Mouse (Mus musculus) intestine, embryonic 15.5 days (tissue): ENCODE results near the gene Klhdc8b. TPM values are rescaled to one million over a fixed set of nuclear protein-coding genes. Genes with fewer than 3 reads are reported as not detected.

Experiments used
- ATAC-seq: fragments of 200-750 bp; cut with Nextera tagmentation; 2 replicates; pipeline ENCODE4 v1.8.0; 2017; ENCODE audit warnings: moderate TSS enrichment, moderate library complexity
- H3K27ac ChIP-seq: fragments of 300-500 bp; sonication (generic); 2 replicates; pipeline ENCODE4 v1.5.1; 2015; ENCODE audit warnings: mild to moderate bottlenecking, inconsistent platforms
- H3K27me3 ChIP-seq: fragments of 300-500 bp; sonication (generic); replicated peaks from 2 replicates; pipeline ENCODE4 v1.6.1; 2015; ENCODE audit warnings: inconsistent platforms
- H3K36me3 ChIP-seq: fragments of 300-500 bp; sonication (generic); 2 replicates; pipeline ENCODE4 v1.6.1; 2015; ENCODE audit warnings: inconsistent platforms
- H3K4me1 ChIP-seq: fragments of 300-500 bp; sonication (generic); replicated peaks from 2 replicates; pipeline ENCODE4 v1.6.1; 2015; ENCODE audit warnings: inconsistent platforms
- H3K4me2 ChIP-seq: fragments of 300-500 bp; sonication (generic); replicated peaks from 2 replicates; pipeline ENCODE4 v1.6.1; 2015; ENCODE audit warnings: mild to moderate bottlenecking, inconsistent platforms
- H3K4me3 ChIP-seq: fragments of 300-500 bp; sonication (generic); replicated peaks from 2 replicates; pipeline ENCODE4 v1.5.1; 2015; ENCODE audit warnings: inconsistent platforms
- H3K9ac ChIP-seq: fragments of 300-500 bp; sonication (generic); 2 replicates; pipeline ENCODE4 v1.6.1; 2015; ENCODE audit warnings: inconsistent platforms
- H3K9me3 ChIP-seq: fragments of 300-500 bp; sonication (generic); 2 replicates; pipeline ENCODE4 v1.6.1; 2016; ENCODE audit warnings: inconsistent platforms
- WGBS: fragments of 180-500 bp; shearing (Covaris S2); methylation state at CpG from one replicate; pipeline ENCODE4 v1.1.7; 2015; 5-methylcytosine and 5-hydroxymethylcytosine counted together
- polyA plus RNA-seq: library from polyadenylated mRNA; unstranded; fragments of >200 nt; fragmentation: Nextera tagmentation; extraction: Ambion mirVana; gene quantifications from 2 replicates; pipeline ENCODE4 v1.2.1, GENCODE M21; 2015

Klhdc8b gene
- polyA plus RNA-seq, 1 experiment from 2014 or later: 48.7 TPM

DNA sequence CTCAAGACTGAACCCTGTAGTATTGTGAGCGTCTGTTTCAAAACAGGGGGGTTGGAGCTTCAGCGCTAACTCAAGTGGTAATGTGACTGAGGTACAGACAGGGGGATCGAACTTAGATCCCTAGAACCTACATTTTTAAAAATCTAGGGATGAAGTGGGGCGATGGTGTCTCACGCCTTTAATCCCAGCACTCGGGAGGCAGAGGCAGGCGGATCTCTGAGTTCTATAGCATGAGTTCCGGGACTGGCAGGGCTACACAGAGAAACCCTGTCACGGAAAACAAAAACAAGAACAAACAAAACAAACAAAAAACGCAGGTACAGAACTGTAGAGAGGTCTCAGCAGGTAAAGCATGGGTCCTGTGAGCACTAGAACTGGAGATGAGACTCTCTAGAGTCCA, 4.4 kb downstream of the Klhdc8b start:
- H3K36me3 ChIP-seq: no peaks in the 10 kb centered on the region
- no peak overlapping the region for H3K9ac ChIP-seq
- WGBS: 89% methylated on average over 10 of the region's 10 CpGs
- ATAC-seq: no peak
- no peak overlapping the region for H3K4me3 ChIP-seq
- peaks cover 27% of the 10 kb centered on the region for H3K4me1 ChIP-seq
- no peak overlapping the region for H3K27ac ChIP-seq
- no peaks in the 10 kb centered on the region for H3K9me3 ChIP-seq
- no peaks in the 10 kb centered on the region for H3K27me3 ChIP-seq
- no peak overlapping the region for H3K4me2 ChIP-seq

GRCm38 (mm10) chr9:108455747-108456571, 5.4 kb downstream of the Klhdc8b start:
- H3K27ac ChIP-seq: no peak overlapping the region

GRCm38 (mm10) chr9:108454429-108454828, 7.0 kb downstream of the Klhdc8b start:
- no peaks in the 10 kb centered on the region for H3K36me3 ChIP-seq
- H3K4me1 ChIP-seq: peaks cover 38% of the 10 kb centered on the region
- H3K4me3 ChIP-seq: no peak overlapping the region
- H3K27ac ChIP-seq: no peak overlapping the region
- ATAC-seq: no peak
- no peak overlapping the region for H3K4me2 ChIP-seq
- H3K9me3 ChIP-seq: no peaks in the 10 kb centered on the region
- whole genome bisulfite sequencing: 86% methylated on average over 6 of the region's 6 CpGs
- no peak overlapping the region for H3K9ac ChIP-seq
- no peaks in the 10 kb centered on the region; the same call in 1 of the 2 replicates for H3K27me3 ChIP-seq

More at GRCm38 (mm10) chr9:108455747-108456571, 5.4 kb downstream of the Klhdc8b start:
- H3K9me3 ChIP-seq: no peaks in the 10 kb centered on the region
- H3K4me1 ChIP-seq: peaks cover 28% of the 10 kb centered on the region
- WGBS: 71% methylated on average over 12 of the region's 12 CpGs
- no peak for ATAC-seq
- no peaks in the 10 kb centered on the region for H3K36me3 ChIP-seq
- no peak overlapping the region for H3K4me2 ChIP-seq
- no peaks in the 10 kb centered on the region for H3K27me3 ChIP-seq
- no peak overlapping the region for H3K4me3 ChIP-seq
- no peak overlapping the region for H3K9ac ChIP-seq

DNA sequence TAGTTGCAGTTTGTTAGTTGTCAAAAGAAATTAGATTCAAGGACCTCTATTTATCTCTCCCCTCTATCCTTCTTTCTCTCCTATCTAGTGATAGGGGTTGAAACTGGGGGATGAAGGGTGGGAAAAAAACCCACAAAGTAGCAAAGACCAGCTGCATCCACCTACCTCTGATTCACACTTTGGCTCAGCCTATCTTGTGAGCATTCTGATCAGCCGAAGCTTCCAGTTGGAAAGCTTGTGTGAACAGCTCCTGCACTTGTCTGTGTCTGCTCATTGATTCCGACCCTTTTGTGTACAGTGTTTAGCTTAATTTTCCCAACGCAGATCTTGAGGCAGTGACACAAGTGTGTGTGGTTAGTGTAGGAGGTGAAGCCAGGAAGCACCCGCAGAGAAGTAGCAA, 7.9 kb downstream of the Klhdc8b start:
- ATAC-seq: no peak
- Histone ChIP-seq H3K27me3 (no peaks in the 10 kb centered on the region; the same call in 1 of the 2 replicates), H3K9ac (no peak overlapping the region; the same call in 1 of the 2 replicates), H3K36me3 (no peaks in the 10 kb centered on the region; the same call in 1 of the 2 replicates), H3K4me3 (no peak overlapping the region), H3K4me1 (peaks cover 40% of the 10 kb centered on the region), H3K27ac (peak overlapping the region; percentile 87; the same call in 1 of the 2 replicates), H3K4me2 (peak overlapping the region; percentile 96), H3K9me3 (no peaks in the 10 kb centered on the region)
- 49% methylated on average over 4 of the region's 4 CpGs for WGBS

- Histone ChIP-seq H3K9me3 (no peaks in the 10 kb centered on the region), H3K4me1 (peaks cover 40% of the 10 kb centered on the region), H3K36me3 (no peaks in the 10 kb centered on the region; the same call in 1 of the 2 replicates), H3K4me2 (peak overlapping the region; percentile 96), H3K9ac (peak overlapping the region; percentile 75), H3K27ac (peak overlapping the region; percentile 87), H3K27me3 (no peaks in the 10 kb centered on the region; the same call in 1 of the 2 replicates), H3K4me3 (peak overlapping the region; percentile 60)
- peak; percentile 31 for ATAC-seq
- WGBS: 28% methylated on average over 6 of the region's 6 CpGs
Measured at GRCm38 (mm10) chr9:108452911-108453310, 8.5 kb downstream of the Klhdc8b start.

DNA sequence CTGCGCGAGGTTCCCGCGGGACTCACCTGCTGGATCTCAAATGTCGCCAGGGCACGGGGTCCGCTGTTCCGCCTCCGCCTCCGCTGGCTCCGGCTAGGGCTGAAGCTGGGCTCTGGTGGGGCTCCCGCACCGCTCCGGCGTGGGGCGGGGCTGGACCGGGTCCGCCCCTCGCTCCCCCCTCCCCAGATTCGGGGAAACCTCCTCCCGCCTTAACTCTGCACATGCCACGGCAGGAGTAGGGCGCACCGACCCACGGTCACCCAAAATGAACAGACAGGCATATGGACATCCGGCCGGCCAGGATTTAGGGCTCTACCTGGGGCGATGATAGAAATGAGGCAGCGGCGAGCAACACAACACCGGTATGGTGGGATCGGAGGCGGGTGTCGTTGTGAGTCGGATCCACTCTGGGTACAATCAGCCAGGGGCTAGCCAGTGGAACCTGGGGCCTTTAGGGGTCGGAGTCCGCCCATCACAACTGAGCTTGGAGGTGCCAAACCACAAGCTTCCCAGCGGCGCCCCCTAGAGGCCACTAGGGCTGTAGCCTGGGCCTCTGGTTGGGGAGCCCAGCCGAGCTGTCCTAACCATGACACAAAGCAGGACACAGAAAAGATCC, 9.0 kb downstream of the Klhdc8b start:
- Histone ChIP-seq H3K27me3 (no peaks in the 10 kb centered on the region; the same call in 1 of the 2 replicates), H3K36me3 (no peaks in the 10 kb centered on the region; the same call in 1 of the 2 replicates), H3K4me3 (peak overlapping the region; percentile 60), H3K4me2 (peak overlapping the region; percentile 96), H3K9ac (peak overlapping the region; percentile 75), H3K9me3 (no peaks in the 10 kb centered on the region), H3K27ac (peak overlapping the region; percentile 87), H3K4me1 (peaks cover 40% of the 10 kb centered on the region)
- under 1% methylated on average over 40 of the region's 40 CpGs for WGBS
- ATAC-seq: peak; percentile 90

DNA sequence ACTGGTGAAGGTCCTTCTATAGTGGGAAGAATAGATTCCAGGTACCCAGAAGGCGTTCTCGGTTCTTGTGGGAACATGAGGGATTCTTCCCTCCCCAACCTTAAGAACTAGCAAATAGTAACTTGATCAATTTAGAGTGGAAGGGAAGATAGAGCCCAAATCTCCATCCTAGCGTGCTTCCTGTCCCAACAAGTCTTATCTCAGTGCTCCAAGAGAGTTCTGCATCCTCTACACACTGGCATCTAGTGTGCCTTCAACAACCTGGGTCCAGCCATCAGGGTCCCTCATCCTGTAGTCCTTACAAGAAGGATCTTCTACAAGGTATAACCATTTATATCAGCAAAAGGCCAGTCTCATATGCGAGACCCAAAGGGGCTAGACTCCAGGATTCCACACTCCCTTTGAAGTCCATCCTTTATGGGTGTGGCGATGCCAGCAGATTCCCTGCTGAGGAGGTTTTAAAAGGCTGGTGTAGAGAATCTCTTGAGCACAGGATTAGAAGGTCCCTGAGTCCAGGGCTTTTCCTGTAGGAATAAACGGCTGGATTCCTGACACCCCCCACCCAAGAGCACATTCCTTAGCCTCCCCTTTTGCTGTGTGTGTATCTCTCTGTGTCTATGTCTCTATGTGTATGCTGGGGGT, 9.7 kb downstream of the Klhdc8b start:
- 47% methylated on average over 6 of the region's 6 CpGs for WGBS
- Histone ChIP-seq H3K4me3 (peak overlapping the region; percentile 60), H3K4me1 (peaks cover 40% of the 10 kb centered on the region), H3K9ac (peak overlapping the region; percentile 75), H3K36me3 (no peaks in the 10 kb centered on the region; the same call in 1 of the 2 replicates), H3K27me3 (no peaks in the 10 kb centered on the region; the same call in 1 of the 2 replicates), H3K9me3 (no peaks in the 10 kb centered on the region), H3K4me2 (peak overlapping the region; percentile 96), H3K27ac (peak overlapping the region; percentile 87)
- peak; percentile 9; the same call in 1 of the 2 replicates for ATAC-seq

- peak overlapping the region; percentile 70; the same call in 1 of the 2 replicates for H3K27ac ChIP-seq
- H3K36me3 ChIP-seq: no peaks in the 10 kb centered on the region; the same call in 1 of the 2 replicates
- H3K9ac ChIP-seq: peak overlapping the region; percentile 75
- H3K4me2 ChIP-seq: peak overlapping the region; percentile 96
- no peaks in the 10 kb centered on the region for H3K9me3 ChIP-seq
- H3K4me3 ChIP-seq: peak overlapping the region; percentile 60
- 78% methylated on average over 6 of the region's 6 CpGs for WGBS
- H3K27me3 ChIP-seq: no peaks in the 10 kb centered on the region; the same call in 1 of the 2 replicates
- peaks cover 40% of the 10 kb centered on the region for H3K4me1 ChIP-seq
- ATAC-seq: no peak
Measured at GRCm38 (mm10) chr9:108451170-108451493, 10.2 kb downstream of the Klhdc8b start.

- no peaks in the 10 kb centered on the region; the same call in 1 of the 2 replicates for H3K36me3 ChIP-seq
- H3K4me1 ChIP-seq: peaks cover 40% of the 10 kb centered on the region
- peak overlapping the region; percentile 70 for H3K27ac ChIP-seq
- H3K4me3 ChIP-seq: peak overlapping the region; percentile 60
- H3K27me3 ChIP-seq: no peaks in the 10 kb centered on the region; the same call in 1 of the 2 replicates
- peak overlapping the region; percentile 96 for H3K4me2 ChIP-seq
- 59% methylated on average over 21 of the region's 21 CpGs for WGBS
- peak overlapping the region; percentile 75 for H3K9ac ChIP-seq
- H3K9me3 ChIP-seq: no peaks in the 10 kb centered on the region
- ATAC-seq: peak; percentile 51
Measured at GRCm38 (mm10) chr9:108450292-108451169, 10.8 kb downstream of the Klhdc8b start.

- peak; percentile 12; the same call in 1 of the 2 replicates for ATAC-seq
- H3K9ac ChIP-seq: no peak overlapping the region
- peak overlapping the region; percentile 70 for H3K27ac ChIP-seq
Measured at GRCm38 (mm10) chr9:108449860-108450259, 11.5 kb downstream of the Klhdc8b start.

GRCm38 (mm10) chr9:108445125-108445524, 16.3 kb downstream of the Klhdc8b start:
- H3K36me3 ChIP-seq: no peaks in the 10 kb centered on the region; the same call in 1 of the 2 replicates
- H3K4me3 ChIP-seq: no peak overlapping the region
- no peaks in the 10 kb centered on the region for H3K9me3 ChIP-seq
- H3K9ac ChIP-seq: no peak overlapping the region
- no peaks in the 10 kb centered on the region; the same call in 1 of the 2 replicates for H3K27me3 ChIP-seq
- no peak overlapping the region for H3K4me2 ChIP-seq
- peaks cover 10% of the 10 kb centered on the region for H3K4me1 ChIP-seq
- 60% methylated on average over 9 of the region's 9 CpGs for WGBS
- no peak for ATAC-seq
- no peak overlapping the region for H3K27ac ChIP-seq

More at GRCm38 (mm10) chr9:108449860-108450259, 11.5 kb downstream of the Klhdc8b start:
- H3K4me1 ChIP-seq: peaks cover 40% of the 10 kb centered on the region
- 0 out of 2 replicates have a peak overlapping the region, but pooled peaks have one; percentile 60 for H3K4me3 ChIP-seq
- peak overlapping the region; percentile 96 for H3K4me2 ChIP-seq
- H3K27me3 ChIP-seq: no peaks in the 10 kb centered on the region; the same call in 1 of the 2 replicates
- H3K36me3 ChIP-seq: no peaks in the 10 kb centered on the region; the same call in 1 of the 2 replicates
- WGBS: 55% methylated on average over 4 of the region's 4 CpGs
- no peaks in the 10 kb centered on the region for H3K9me3 ChIP-seq
